Comparison of ENCODE assay signal across 9 mouse cellular contexts in genomic region chr9:108290773-108291172, GRCm38 (mm10). TPM values are rescaled to one million over a fixed set of nuclear protein-coding genes. Genes with fewer than 3 reads are reported as not detected.
DNase-seq lines count a peak whose midpoint lies in the region; ATAC-seq and TF ChIP-seq lines count a peak whose summit lies in the region.
"Had no signal": no experiment of that assay in that cellular context is flagged by ENCODE, and none has a peak within 500 bp of the region (broad histone marks: within the 10 kb centered on the region; RNA-seq: fewer than 3 reads in every experiment).

No protein-coding gene starts in this region.

- H3K27me3 ChIP-seq in kidney, adult 2 months (replicated peaks; ENCODE audit: control insufficient read depth, insufficient read depth, low read length) = no peaks in the 10 kb centered on the region
- no peaks in the 10 kb centered on the region for H3K27me3 ChIP-seq in hindbrain, embryonic 13.5 days
- H3K27me3 ChIP-seq in midbrain, embryonic 12.5 days = no peaks in the 10 kb centered on the region
- H3K27me3 ChIP-seq: Patski had no signal

- 37% methylated on average over 6 of the region's 6 CpGs for WGBS in kidney, adult 2 months
- 44% methylated on average over 6 of the region's 6 CpGs for WGBS in hindbrain, embryonic 13.5 days
- WGBS in midbrain, embryonic 12.5 days = 48% methylated on average over 6 of the region's 6 CpGs

- H3K4me1 ChIP-seq in kidney, adult 2 months (ENCODE audit: control insufficient read depth, insufficient read depth, low read length) = peaks cover 7% of the 10 kb centered on the region
- peaks cover 4% of the 10 kb centered on the region for H3K4me1 ChIP-seq in bone marrow macrophage, adult 2 months (ENCODE audit: control insufficient read depth, insufficient read depth, low read length)
- H3K4me1 ChIP-seq in hindbrain, embryonic 13.5 days (replicated peaks) = peaks cover 10% of the 10 kb centered on the region
- peaks cover 11% of the 10 kb centered on the region for H3K4me1 ChIP-seq in midbrain, embryonic 12.5 days

- H3K4me2 ChIP-seq in hindbrain, embryonic 13.5 days = peak overlapping the region; percentile 69
- peak overlapping the region; percentile 66 for H3K4me2 ChIP-seq in midbrain, embryonic 12.5 days (replicated peaks)

- no peak for TF ChIP-seq POLR2A in kidney, adult 2 months (IDR thresholded peaks at IDR 0.05; ENCODE audit: low read depth, low read length)
- TF ChIP-seq POLR2A in bone marrow macrophage, adult 2 months (IDR thresholded peaks at IDR 0.05; ENCODE audit: borderline replicate concordance, low read depth, low read length) = no peak

- no peaks in the 10 kb centered on the region for H3K36me3 ChIP-seq in kidney, adult 2 months (ENCODE audit: control insufficient read depth, insufficient read depth, low read length)
- peaks cover 26% of the 10 kb centered on the region for H3K36me3 ChIP-seq in hindbrain, embryonic 13.5 days
- peaks cover 18% of the 10 kb centered on the region; the same call in 1 of the 2 replicates for H3K36me3 ChIP-seq in midbrain, embryonic 12.5 days

- H3K27ac ChIP-seq in kidney, adult 2 months (ENCODE audit: insufficient read depth, low read depth, low read length) = no peak overlapping the region; the same call in 1 of the 2 replicates
- no peak overlapping the region for H3K27ac ChIP-seq in bone marrow macrophage, adult 2 months (ENCODE audit: insufficient read depth, low read depth, low read length)
- H3K27ac ChIP-seq in hindbrain, embryonic 13.5 days = peak overlapping the region; percentile 93
- H3K27ac ChIP-seq in midbrain, embryonic 12.5 days (replicated peaks) = peak overlapping the region; percentile 69

- peak overlapping the region; percentile 58; the same call in 1 of the 2 replicates for H3K4me3 ChIP-seq in kidney, adult 2 months (ENCODE audit: insufficient read depth, low read depth, low read length)
- peak overlapping the region; percentile 78 for H3K4me3 ChIP-seq in bone marrow macrophage, adult 2 months (ENCODE audit: insufficient read depth, low read length)
- peak overlapping the region; percentile 59 for H3K4me3 ChIP-seq in hindbrain, embryonic 13.5 days
- peak overlapping the region; percentile 58 for H3K4me3 ChIP-seq in midbrain, embryonic 12.5 days

- no peaks in the 10 kb centered on the region for H3K9me3 ChIP-seq in hindbrain, embryonic 13.5 days
- no peaks in the 10 kb centered on the region for H3K9me3 ChIP-seq in midbrain, embryonic 12.5 days

- H3K9ac ChIP-seq in hindbrain, embryonic 13.5 days = peak overlapping the region; percentile 77
- H3K9ac ChIP-seq in midbrain, embryonic 12.5 days (replicated peaks) = peak overlapping the region; percentile 52

- 0 out of 2 replicates have a peak, but pooled peaks have one; percentile 12 for ATAC-seq in hindbrain, embryonic 13.5 days (ENCODE audit: low FRiP score)
- peak; percentile 25; the same call in 1 of the 2 replicates for ATAC-seq in midbrain, embryonic 12.5 days (ENCODE audit: low FRiP score, low read depth)
- ATAC-seq in megakaryocyte-erythroid progenitor cell, adult 5-6 weeks (replicated peaks; ENCODE audit: low FRiP score, low TSS enrichment, poor library complexity, severe bottlenecking) = no peak

- DNase-seq in kidney, adult 2 months = no peak
- DNase-seq in kidney, adult 11 months = no peak
- no peak for DNase-seq in thymus, postnatal 36 days
- no peak for DNase-seq in c-Kit-positive CD71-positive TER-119-positive erythroid progenitor cells, embryonic 14.5 days (ENCODE audit: low spot score)

- no peak for TF ChIP-seq CTCF in kidney, adult 2 months (conservative IDR thresholded peaks at IDR 0.05; ENCODE audit: insufficient read depth, insufficient read length, low read depth, low read length)
- TF ChIP-seq CTCF in bone marrow macrophage, adult 2 months (IDR thresholded peaks at IDR 0.05; ENCODE audit: low read depth, low read length) = no peak

RNA-seq across cellular contexts. Expression of gene Nicn1, which starts 0.5 kb away (rescaled TPM):
- polyA plus RNA-seq in kidney, adult 2 months (2012; rRNA removed) = 38.9 and 39.3 TPM in 2 replicates
- polyA plus RNA-seq in bone marrow macrophage, adult 2 months (2012; ENCODE audit: insufficient read depth, insufficient read length, missing spikeins) = 13.5 and 15.3 TPM in 2 replicates
- polyA plus RNA-seq in hindbrain, embryonic 13.5 days (2015; fragmentation: Nextera tagmentation; extraction: Ambion mirVana) = 135 and 143 TPM in 2 replicates
- polyA plus RNA-seq in midbrain, embryonic 12.5 days (2016; fragmentation: Nextera tagmentation; extraction: Ambion mirVana) = 67.9 and 78.4 TPM in 2 replicates
- 3.1 and 5.0 TPM in 2 replicates for total RNA-seq in megakaryocyte-erythroid progenitor cell, adult 5-6 weeks (2014; fragmentation: Nextera tagmentation)
- 1.4 TPM in 1 of 2 replicates, not detected in the other for total RNA-seq in megakaryocyte-erythroid progenitor cell, adult 5-6 weeks (2017)

RNA-seq across cellular contexts. Expression of gene Amt, which starts 5.9 kb away (rescaled TPM):
- 77.5 and 84.2 TPM in 2 replicates for polyA plus RNA-seq in kidney, adult 2 months (2012; rRNA removed)
- 4.5 and 6.5 TPM in 2 replicates for polyA plus RNA-seq in bone marrow macrophage, adult 2 months (2012; ENCODE audit: insufficient read depth, insufficient read length, missing spikeins)
- 32.1 and 33.3 TPM in 2 replicates for polyA plus RNA-seq in hindbrain, embryonic 13.5 days (2015; fragmentation: Nextera tagmentation; extraction: Ambion mirVana)
- 25.0 and 30.0 TPM in 2 replicates for polyA plus RNA-seq in midbrain, embryonic 12.5 days (2016; fragmentation: Nextera tagmentation; extraction: Ambion mirVana)
- total RNA-seq in megakaryocyte-erythroid progenitor cell, adult 5-6 weeks (2014; fragmentation: Nextera tagmentation) = 0.28 TPM in 1 of 2 replicates, not detected in the other
- total RNA-seq in megakaryocyte-erythroid progenitor cell, adult 5-6 weeks (2017) = 0.23 TPM in 1 of 2 replicates, not detected in the other

RNA-seq across cellular contexts. Expression of gene Rhoa, which starts 15.2 kb away (rescaled TPM):
- 125 and 179 TPM in 2 replicates for polyA plus RNA-seq in kidney, adult 2 months (2012; rRNA removed)
- 499 and 511 TPM in 2 replicates for polyA plus RNA-seq in bone marrow macrophage, adult 2 months (2012; ENCODE audit: insufficient read depth, insufficient read length, missing spikeins)
- polyA plus RNA-seq in hindbrain, embryonic 13.5 days (2015; fragmentation: Nextera tagmentation; extraction: Ambion mirVana) = 279 and 287 TPM in 2 replicates
- 324 and 379 TPM in 2 replicates for polyA plus RNA-seq in midbrain, embryonic 12.5 days (2016; fragmentation: Nextera tagmentation; extraction: Ambion mirVana)
- 148 and 275 TPM in 2 replicates for total RNA-seq in megakaryocyte-erythroid progenitor cell, adult 5-6 weeks (2014; fragmentation: Nextera tagmentation)
- total RNA-seq in megakaryocyte-erythroid progenitor cell, adult 5-6 weeks (2017) = 249 and 303 TPM in 2 replicates

RNA-seq across cellular contexts. Expression of gene Tcta, which starts 15.2 kb away (rescaled TPM):
- 53.0 and 55.3 TPM in 2 replicates for polyA plus RNA-seq in kidney, adult 2 months (2012; rRNA removed)
- 10.5 and 11.2 TPM in 2 replicates for polyA plus RNA-seq in bone marrow macrophage, adult 2 months (2012; ENCODE audit: insufficient read depth, insufficient read length, missing spikeins)
- 55.0 and 63.3 TPM in 2 replicates for polyA plus RNA-seq in hindbrain, embryonic 13.5 days (2015; fragmentation: Nextera tagmentation; extraction: Ambion mirVana)
- polyA plus RNA-seq in midbrain, embryonic 12.5 days (2016; fragmentation: Nextera tagmentation; extraction: Ambion mirVana) = 39.9 and 41.7 TPM in 2 replicates
- total RNA-seq in megakaryocyte-erythroid progenitor cell, adult 5-6 weeks (2014; fragmentation: Nextera tagmentation) = 2.8 and 8.2 TPM in 2 replicates
- 1.4 and 4.3 TPM in 2 replicates for total RNA-seq in megakaryocyte-erythroid progenitor cell, adult 5-6 weeks (2017)

RNA-seq across cellular contexts. Expression of gene Dag1, which starts 27.0 kb away (rescaled TPM):
- polyA plus RNA-seq in kidney, adult 2 months (2012; rRNA removed) = 66.8 and 67.2 TPM in 2 replicates
- 34.5 and 37.5 TPM in 2 replicates for polyA plus RNA-seq in bone marrow macrophage, adult 2 months (2012; ENCODE audit: insufficient read depth, insufficient read length, missing spikeins)
- 55.5 and 60.4 TPM in 2 replicates for polyA plus RNA-seq in hindbrain, embryonic 13.5 days (2015; fragmentation: Nextera tagmentation; extraction: Ambion mirVana)
- 64.7 and 67.0 TPM in 2 replicates for polyA plus RNA-seq in midbrain, embryonic 12.5 days (2016; fragmentation: Nextera tagmentation; extraction: Ambion mirVana)
- 10.2 and 12.9 TPM in 2 replicates for total RNA-seq in megakaryocyte-erythroid progenitor cell, adult 5-6 weeks (2014; fragmentation: Nextera tagmentation)
- 4.6 and 5.1 TPM in 2 replicates for total RNA-seq in megakaryocyte-erythroid progenitor cell, adult 5-6 weeks (2017)

Comparison
In these comparisons a context has a peak if more than half of its experiments do, and no peak if none do; other contexts are left out.
1. H3K27ac ChIP-seq: peak in hindbrain, embryonic 13.5 days (single experiment) and midbrain, embryonic 12.5 days (single experiment); none in kidney, adult 2 months (single experiment) and bone marrow macrophage, adult 2 months (single experiment).
2. Peak in every context shown above with its lines, with median percentiles within 50 percentile points of each other: H3K4me3 ChIP-seq.